Mouse (Mus musculus) effector memory CD4-positive, alpha-beta T cell, adult 7 months (primary cell): ENCODE results near the gene Gm17581. TPM values are rescaled to one million over a fixed set of nuclear protein-coding genes. Genes with fewer than 3 reads are reported as not detected.

ENCODE experiments used
- polyA plus RNA-seq: library from polyadenylated mRNA; unstranded; fragments of 100-300 nt; shearing (Covaris generic); gene quantifications from one replicate; pipeline ENCODE4 v1.2.1, GENCODE M21; 2017

Gm17581 gene
- polyA plus RNA-seq: not detected

GRCm38 (mm10) chr2:155735766-155736165 lies at the start of gene Gm17581:
TSS of gene Gm17581 (minus strand) at chr2:155735866.

GRCm38 (mm10) chr2:155774927-155775684 lies 39.4 kb upstream of the Gm17581 start, which contains the start of gene Mmp24:
TSS of gene Mmp24 (plus strand) at chr2:155775342.

GRCm38 (mm10) chr2:155751014-155751786 lies 15.5 kb upstream of the Gm17581 start, which contains the start of gene Procr:
TSS of gene Procr (plus strand) at chr2:155751117.

GRCm38 (mm10) chr2:155729158-155729645 lies 6.5 kb downstream of the Gm17581 start, which contains the start of gene Edem2:
TSS of gene Edem2 (minus strand) at chr2:155729475.

DNA sequence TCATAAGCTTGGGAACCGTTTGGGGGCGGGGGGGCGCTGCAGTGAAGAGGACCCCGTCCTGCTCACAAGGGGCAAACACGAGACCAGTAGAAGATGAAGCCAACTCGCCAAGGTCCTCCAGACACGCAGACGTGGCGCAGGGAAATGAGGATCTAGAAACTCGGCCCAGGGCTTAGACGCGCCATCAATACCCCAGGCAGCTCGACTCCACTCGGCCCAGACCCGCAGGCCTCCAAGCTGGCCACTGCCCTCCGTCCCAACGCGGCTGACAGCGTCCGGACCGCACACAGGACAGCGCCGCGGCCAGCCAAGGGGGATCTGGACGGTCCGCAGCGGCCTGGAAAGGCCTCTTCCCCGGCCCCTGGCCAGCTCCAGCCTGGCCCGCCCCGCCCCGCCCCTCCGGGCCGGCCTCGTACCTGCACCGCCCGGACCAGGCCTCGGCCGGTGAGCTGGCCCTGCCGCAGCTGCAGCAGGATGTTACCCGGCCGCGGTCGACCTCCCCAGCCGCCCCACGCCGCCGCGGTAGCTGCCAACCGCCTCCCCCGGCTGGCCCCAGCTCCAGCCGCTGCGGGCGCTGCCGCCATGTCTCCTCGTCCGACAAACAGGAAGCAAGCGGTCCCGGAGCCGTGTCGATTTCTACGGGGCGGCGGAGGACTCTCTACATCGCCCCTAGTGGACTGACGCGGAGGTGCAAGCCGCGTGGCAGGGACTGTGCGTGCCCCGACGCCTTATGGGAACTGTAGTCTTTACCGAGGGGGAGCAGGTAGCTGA lies 43.8 kb downstream of the Gm17581 start, which contains the start of gene Trpc4ap:
Trpc4ap (minus strand) TSS at position 662 of the 771 bp plus-strand sequence.

Other genes with a start within 250 kb of the Gm17581 start
- 84.0 TPM for gene Acss2, start 217.9 kb downstream of the Gm17581 start, polyA plus RNA-seq
- gene Ggt7, start 217.6 kb downstream of the Gm17581 start, polyA plus RNA-seq: 3.3 TPM
- 12.7 TPM for gene Gss, start 143.1 kb downstream of the Gm17581 start, polyA plus RNA-seq
- not detected for gene Myh7b, start 124.7 kb downstream of the Gm17581 start, polyA plus RNA-seq
- 144 TPM for gene Trpc4ap, start 43.5 kb downstream of the Gm17581 start, polyA plus RNA-seq
- 49.7 TPM for gene Edem2, start 6.4 kb downstream of the Gm17581 start, polyA plus RNA-seq
- gene Procr, start 15.3 kb upstream of the Gm17581 start, polyA plus RNA-seq: 0.23 TPM
- gene Mmp24, start 39.5 kb upstream of the Gm17581 start, polyA plus RNA-seq: 0.88 TPM
- gene BC029722, start 83.6 kb upstream of the Gm17581 start, polyA plus RNA-seq: 37.2 TPM
- 170 TPM for gene Eif6, start 91.1 kb upstream of the Gm17581 start, polyA plus RNA-seq
- not detected for gene Fam83c, start 99.0 kb upstream of the Gm17581 start, polyA plus RNA-seq
- gene Uqcc1, start 194.4 kb upstream of the Gm17581 start, polyA plus RNA-seq: 29.7 TPM
- 0.28 TPM for gene Gm15557, start 204.9 kb upstream of the Gm17581 start, polyA plus RNA-seq
- not detected for gene Gdf5, start 209.5 kb upstream of the Gm17581 start, polyA plus RNA-seq
- 26.3 TPM for gene Cep250, start 220.6 kb upstream of the Gm17581 start, polyA plus RNA-seq